Mouse (Mus musculus) left cerebral cortex, adult 2 months (tissue): ENCODE results near the gene Zp1. TPM values are rescaled to one million over a fixed set of nuclear protein-coding genes. Genes with fewer than 3 reads are reported as not detected.
A peak's percentile ranks its signal among the peaks of the same experiment; 100 is the strongest.

Experiments used
- DNase-seq, 2 experiments: peaks; one replicate each; pipeline ENCODE4 v3.0.0; 2021 to 2022; ENCODE audit warnings: low spot score in 2 of 2, mixed read lengths in 1 of 2; ENCODE audit errors: extremely low spot score in 1 of 2
- H3K27ac ChIP-seq: fragments of 200-600 bp; 2 replicates; pipeline ENCODE4 v1.8.1; 2022
- H3K4me3 ChIP-seq: fragments of 200-600 bp; 2 replicates; pipeline ENCODE4 v1.8.1; 2022
- CTCF ChIP-seq: fragments of 200-600 bp; IDR thresholded peaks from 2 replicates; pipeline ENCODE4 v1.8.1; 2022; ENCODE audit warnings: antibody characterized with exemption, mild to moderate bottlenecking, moderate library complexity
- intact Hi-C: fragments of 180-260 bp; cut with DNase I; formaldehyde crosslinking; loops from one replicate; pipeline ENCODE4 v1.15.1; 2025
- total RNA-seq, 2 experiments: library from RNA; stranded (reverse); gene quantifications; 2 replicates each; pipeline ENCODE4 v1.2.3; 2021

Gene Zp1
- total RNA-seq, 2 experiments from 2014 or later = not detected

- H3K27ac ChIP-seq = no peak overlapping the region
- H3K4me3 ChIP-seq = no peak overlapping the region
- TF ChIP-seq CTCF = no peak
- intact Hi-C loops = no loop called here
- no peak for DNase-seq
Observed at GRCm38 (mm10) chr19:10918321-10918991, 2.0 kb downstream of the Zp1 start.

- DNase-seq = no peak
- intact Hi-C loops = no loop called here
- TF ChIP-seq CTCF = no peak
- Histone ChIP-seq H3K4me3 (no peak overlapping the region), H3K27ac (no peak overlapping the region)
Observed at GRCm38 (mm10) chr19:10916506-10916905, 3.9 kb downstream of the Zp1 start.

- no peak for TF ChIP-seq CTCF
- no peak for DNase-seq
- no peak overlapping the region for H3K4me3 ChIP-seq
- no peak overlapping the region for H3K27ac ChIP-seq
- intact Hi-C loops = no loop called here
Observed at GRCm38 (mm10) chr19:10914870-10915269, 5.6 kb downstream of the Zp1 start.

GRCm38 (mm10) chr19:10914291-10914690, 6.1 kb downstream of the Zp1 start:
- Histone ChIP-seq H3K4me3 (no peak overlapping the region), H3K27ac (no peak overlapping the region)
- DNase-seq = no peak
- TF ChIP-seq CTCF = no peak
- intact Hi-C loops = no loop called here

- Histone ChIP-seq H3K27ac (no peak overlapping the region), H3K4me3 (no peak overlapping the region)
- no peak for TF ChIP-seq CTCF
- DNase-seq = no peak
- intact Hi-C loops = loop anchor here (2.0 kb wide), 1 partner anchor 50 kb away; no protein-coding TSS in a partner anchor
Observed at GRCm38 (mm10) chr19:10909087-10909721, 11.2 kb downstream of the Zp1 start.

GRCm38 (mm10) chr19:10907891-10908290, 12.5 kb downstream of the Zp1 start:
- H3K4me3 ChIP-seq = no peak overlapping the region
- DNase-seq = peak; percentile 55 to 57
- no peak overlapping the region for H3K27ac ChIP-seq
- intact Hi-C loops = loop anchor here (2.0 kb wide), 1 partner anchor 51 kb away; no protein-coding TSS in a partner anchor
- TF ChIP-seq CTCF = peak; percentile 78

GRCm38 (mm10) chr19:10905728-10906000, 14.8 kb downstream of the Zp1 start:
- Histone ChIP-seq H3K4me3 (no peak overlapping the region), H3K27ac (peak overlapping the region; percentile 69)
- no peak for DNase-seq
- no peak for TF ChIP-seq CTCF
- intact Hi-C loops = no loop called here

GRCm38 (mm10) chr19:10904927-10905727, 15.3 kb downstream of the Zp1 start:
- no peak; the same call in 1 of the 2 replicates for TF ChIP-seq CTCF
- Histone ChIP-seq H3K27ac (peak overlapping the region; percentile 69), H3K4me3 (no peak overlapping the region)
- intact Hi-C loops = no loop called here
- peak; percentile 39 to 62 for DNase-seq

GRCm38 (mm10) chr19:10904512-10904911, 15.9 kb downstream of the Zp1 start:
- no peak for TF ChIP-seq CTCF
- DNase-seq = no peak
- intact Hi-C loops = no loop called here
- H3K27ac ChIP-seq = peak overlapping the region; percentile 66
- H3K4me3 ChIP-seq = no peak overlapping the region

GRCm38 (mm10) chr19:10901046-10901445, 19.4 kb downstream of the Zp1 start:
- Histone ChIP-seq H3K4me3 (no peak overlapping the region), H3K27ac (no peak overlapping the region)
- no peak for DNase-seq
- intact Hi-C loops = no loop called here
- TF ChIP-seq CTCF = no peak

- DNase-seq = no peak
- no peak overlapping the region for H3K27ac ChIP-seq
- no peak for TF ChIP-seq CTCF
- H3K4me3 ChIP-seq = no peak overlapping the region
- intact Hi-C loops = no loop called here
Observed at GRCm38 (mm10) chr19:10900315-10900714, 20.1 kb downstream of the Zp1 start.

GRCm38 (mm10) chr19:10897491-10897890, 22.9 kb downstream of the Zp1 start:
- no peak overlapping the region for H3K27ac ChIP-seq
- no peak for TF ChIP-seq CTCF
- no peak for DNase-seq
- intact Hi-C loops = no loop called here
- no peak overlapping the region for H3K4me3 ChIP-seq
